Comparison of ENCODE assay signal across 8 mouse cellular contexts in the genomic region with DNA sequence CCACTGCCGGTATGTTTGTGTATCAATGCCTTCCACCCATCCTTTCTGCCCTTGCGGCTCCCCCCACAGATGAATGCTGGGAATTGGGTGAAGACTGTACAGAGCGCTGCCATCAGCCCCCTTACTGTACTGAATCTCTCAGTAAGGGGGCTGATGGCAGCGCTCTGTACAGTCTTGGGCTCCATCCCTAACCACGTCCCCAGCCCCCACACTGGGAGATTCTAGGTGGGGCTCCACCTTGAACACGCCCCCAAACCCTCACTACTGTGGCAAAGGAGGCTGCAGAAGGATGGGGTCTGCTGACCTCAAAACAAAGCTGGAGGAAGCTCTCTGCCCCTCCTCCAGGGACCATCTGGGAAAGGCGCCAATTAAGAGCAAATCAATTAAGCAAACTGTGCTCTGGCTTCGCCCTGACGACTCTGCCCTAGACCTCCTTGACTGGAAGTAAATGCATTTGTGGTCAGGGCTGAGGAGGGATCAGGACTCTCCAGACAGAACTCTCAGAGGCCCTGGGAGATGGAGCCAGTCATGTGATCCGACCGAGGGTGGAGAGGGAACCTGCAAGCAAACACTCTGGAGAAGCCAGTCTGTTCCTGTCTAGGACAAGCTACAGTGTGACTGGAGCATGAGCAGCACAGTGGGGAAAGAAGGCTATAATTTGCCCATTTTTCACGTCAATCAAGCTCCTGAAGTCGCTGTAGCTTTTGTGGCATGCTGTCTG. TPM values are rescaled to one million over a fixed set of nuclear protein-coding genes. Genes with fewer than 3 reads are reported as not detected.
DNase-seq lines count a peak whose midpoint lies in the region; ATAC-seq and TF ChIP-seq lines count a peak whose summit lies in the region.

No protein-coding gene starts in this region.

- peak overlapping the region; percentile 50 for H3K9ac ChIP-seq in forebrain, embryonic 14.5 days (ENCODE audit: low read length)

- DNase-seq in embryo, embryonic 11 days, result peak; percentile 58
- DNase-seq in embryo, embryonic 10 days (ENCODE audit: low spot score), result no peak
- DNase-seq in forebrain, embryonic 14.5 days (ENCODE audit: low spot score), result peak; percentile 83
- DNase-seq in midbrain, embryonic 10.5 days (ENCODE audit: low spot score), result no peak
- no peak for DNase-seq in right cerebral cortex, postnatal 25 days
- no peak for DNase-seq in left cerebral cortex, adult 18-20 months (ENCODE audit: low spot score in 2 of 2)

- peak overlapping the region; percentile 94 for H3K27ac ChIP-seq in forebrain, embryonic 14.5 days (ENCODE audit: low read depth, low read length)
- H3K27ac ChIP-seq in midbrain, embryonic 10.5 days (replicated peaks), result peak overlapping the region; percentile 52; the same call in 1 of the 2 replicates

- no peak for TF ChIP-seq CTCF in E14TG2a.4 (conservative IDR thresholded peaks at IDR 0.05; ENCODE audit: low read length)

- no peaks in the 10 kb centered on the region for H3K36me3 ChIP-seq in E14TG2a.4 (ENCODE audit: insufficient read depth, low read length)
- no peaks in the 10 kb centered on the region for H3K36me3 ChIP-seq in forebrain, embryonic 14.5 days (ENCODE audit: control insufficient read depth, insufficient read depth, low read length)
- no peaks in the 10 kb centered on the region for H3K36me3 ChIP-seq in midbrain, embryonic 10.5 days

- peak; percentile 88 for ATAC-seq in forebrain, embryonic 14.5 days
- ATAC-seq in activated CD4-positive, CD25-positive, alpha-beta regulatory T cell, adult 4 months, result no peak

- peaks cover 36% of the 10 kb centered on the region for H3K4me1 ChIP-seq in E14TG2a.4 (replicated peaks; ENCODE audit: low read depth, low read length)
- H3K4me1 ChIP-seq in forebrain, embryonic 14.5 days (ENCODE audit: control insufficient read depth, insufficient read depth, low read length), result peaks cover 24% of the 10 kb centered on the region
- H3K4me1 ChIP-seq in midbrain, embryonic 10.5 days, result peaks cover 28% of the 10 kb centered on the region

- H3K4me2 ChIP-seq in forebrain, embryonic 14.5 days (ENCODE audit: low read length), result peak overlapping the region; percentile 24

- peaks cover 74% of the 10 kb centered on the region for H3K27me3 ChIP-seq in E14TG2a.4 (ENCODE audit: insufficient read depth, low read length)
- H3K27me3 ChIP-seq in forebrain, embryonic 14.5 days (replicated peaks; ENCODE audit: control insufficient read depth, insufficient read depth, low read length), result 0 out of 2 replicates have a peak, but pooled peaks cover 7% of the 10 kb centered on the region
- H3K27me3 ChIP-seq in midbrain, embryonic 10.5 days (ENCODE audit: low read depth, poor library complexity, severe bottlenecking), result peaks cover 56% of the 10 kb centered on the region

- H3K9me3 ChIP-seq in E14TG2a.4 (ENCODE audit: low read length), result no peaks in the 10 kb centered on the region
- no peaks in the 10 kb centered on the region for H3K9me3 ChIP-seq in forebrain, embryonic 14.5 days (replicated peaks; ENCODE audit: control insufficient read depth, low read length)
- peaks cover 13% of the 10 kb centered on the region for H3K9me3 ChIP-seq in midbrain, embryonic 10.5 days (replicated peaks)

- 5% methylated on average over 13 of the region's 13 CpGs for WGBS in forebrain, embryonic 14.5 days
- WGBS in midbrain, embryonic 10.5 days, result 18% methylated on average over 13 of the region's 13 CpGs

- H3K4me3 ChIP-seq in E14TG2a.4 (replicated peaks; ENCODE audit: low read length), result peak overlapping the region; percentile 59
- H3K4me3 ChIP-seq in forebrain, embryonic 14.5 days (ENCODE audit: low read depth, low read length), result no peak overlapping the region
- no peak overlapping the region for H3K4me3 ChIP-seq in midbrain, embryonic 10.5 days

RNA-seq across cellular contexts. Expression of a gene that starts 3.6 kb away (rescaled TPM):
- polyA plus RNA-seq in forebrain, embryonic 14.5 days (2014; fragmentation: Nextera tagmentation; extraction: Ambion mirVana), result 0.14 TPM in 1 of 2 replicates, not detected in the other
- not detected in 2 replicates for polyA plus RNA-seq in midbrain, embryonic 10.5 days (2016; fragmentation: Nextera tagmentation; extraction: Ambion mirVana)
- not detected for polyA plus RNA-seq in activated CD4-positive, CD25-positive, alpha-beta regulatory T cell, adult 4 months (2017; shearing (Covaris generic))
- not detected for total RNA-seq in left cerebral cortex, adult 18-20 months (2021)

RNA-seq across cellular contexts. Expression of a gene that starts 38.3 kb away (rescaled TPM):
- polyA plus RNA-seq in forebrain, embryonic 14.5 days (2014; fragmentation: Nextera tagmentation; extraction: Ambion mirVana), result 0.36 and 0.57 TPM in 2 replicates
- polyA plus RNA-seq in midbrain, embryonic 10.5 days (2016; fragmentation: Nextera tagmentation; extraction: Ambion mirVana), result 0.80 and 0.89 TPM in 2 replicates
- 1 to 10 TPM; 1.4 to 2.4 TPM for polyA plus RNA-seq in activated CD4-positive, CD25-positive, alpha-beta regulatory T cell, adult 4 months (2017; shearing (Covaris generic))
- total RNA-seq in left cerebral cortex, adult 18-20 months (2021), result 1 to 10 TPM; 2.7 to 3.2 TPM

RNA-seq across cellular contexts. Expression of a gene that starts 39.6 kb away (rescaled TPM):
- 248 and 319 TPM in 2 replicates for polyA plus RNA-seq in forebrain, embryonic 14.5 days (2014; fragmentation: Nextera tagmentation; extraction: Ambion mirVana)
- polyA plus RNA-seq in midbrain, embryonic 10.5 days (2016; fragmentation: Nextera tagmentation; extraction: Ambion mirVana), result 89.7 and 131 TPM in 2 replicates
- polyA plus RNA-seq in activated CD4-positive, CD25-positive, alpha-beta regulatory T cell, adult 4 months (2017; shearing (Covaris generic)), result 1 to 10 TPM; 6.5 to 8.6 TPM
- total RNA-seq in left cerebral cortex, adult 18-20 months (2021), result 100 to 1,000 TPM; 588 to 594 TPM

Comparison
In these comparisons a context has a peak if more than half of its experiments do, and no peak if none do; other contexts are left out.
1. DNase-seq: peak in embryo, embryonic 11 days (single experiment) and forebrain, embryonic 14.5 days (single experiment); none in embryo, embryonic 10 days (single experiment), midbrain, embryonic 10.5 days (single experiment), right cerebral cortex, postnatal 25 days (single experiment) and left cerebral cortex, adult 18-20 months (0 of 2).